ENCODE assay signal across 8 mouse cellular contexts in the genomic region with DNA sequence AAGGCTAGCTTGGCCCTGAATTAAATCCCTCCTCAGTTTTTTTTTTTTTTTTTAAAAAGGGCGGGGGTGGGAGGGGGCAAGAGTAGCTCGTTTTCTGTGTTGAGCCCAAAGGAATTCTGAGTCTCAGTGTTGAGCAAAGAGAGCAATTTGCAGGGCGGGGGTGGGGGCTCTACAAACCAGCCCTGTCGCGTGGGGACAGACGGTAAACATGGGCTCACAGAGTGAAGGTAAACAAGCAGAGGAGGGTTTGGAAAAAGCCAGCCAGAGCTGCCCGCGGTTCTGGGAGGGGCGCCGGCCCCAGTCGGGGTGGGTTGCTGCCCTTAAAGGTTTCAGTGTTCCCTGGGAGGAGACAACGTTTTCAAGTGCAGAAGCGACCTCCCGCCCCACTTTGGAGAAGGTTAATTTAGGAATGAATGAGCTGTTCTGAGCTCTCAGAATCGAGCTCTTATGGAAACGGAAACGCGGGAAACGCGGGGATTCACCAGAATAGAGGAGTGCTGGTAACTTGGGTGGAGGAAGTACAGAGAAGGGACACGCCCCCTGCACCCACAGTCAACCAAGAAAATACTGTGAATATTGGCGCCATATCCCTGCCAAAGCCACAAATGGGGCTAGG. TPM values are rescaled to one million over a fixed set of nuclear protein-coding genes. Genes with fewer than 3 reads are reported as not detected.
DNase-seq lines count a peak whose midpoint lies in the region; ATAC-seq and TF ChIP-seq lines count a peak whose summit lies in the region.

No protein-coding gene starts in this region.

- H3K4me1 ChIP-seq in forebrain, embryonic 16.5 days (replicated peaks; ENCODE audit: control insufficient read depth, insufficient read depth, low read length), result peaks cover 11% of the 10 kb centered on the region
- peaks cover 26% of the 10 kb centered on the region for H3K4me1 ChIP-seq in liver, embryonic 11.5 days (replicated peaks; ENCODE audit: control insufficient read depth, insufficient read depth, low read length)

- 0 out of 2 replicates have a peak, but pooled peaks have one; percentile 23 for ATAC-seq in forebrain, embryonic 16.5 days
- peak; percentile 62 for ATAC-seq in liver, embryonic 11.5 days (replicated peaks; ENCODE audit: low FRiP score)

- no peak overlapping the region for H3K27ac ChIP-seq in forebrain, embryonic 16.5 days (ENCODE audit: low read length)
- H3K27ac ChIP-seq in liver, embryonic 11.5 days (ENCODE audit: low read depth, low read length), result peak overlapping the region; percentile 74

- H3K4me3 ChIP-seq in forebrain, embryonic 16.5 days (replicated peaks; ENCODE audit: low read length), result peak overlapping the region; percentile 37
- H3K4me3 ChIP-seq in liver, embryonic 11.5 days (ENCODE audit: low read depth, low read length), result peak overlapping the region; percentile 48
- peak overlapping the region; percentile 14 for H3K4me3 ChIP-seq in myocyte

- TF ChIP-seq POLR2A in myocyte (IDR thresholded peaks at IDR 0.05; ENCODE audit: insufficient read length, low read depth), result no peak

- H3ac ChIP-seq in myocyte (ENCODE audit: control insufficient read depth, insufficient read length), result no peak overlapping the region

- no peaks in the 10 kb centered on the region for H3K27me3 ChIP-seq in forebrain, embryonic 16.5 days (replicated peaks; ENCODE audit: control insufficient read depth, insufficient read depth, low read length)
- no peaks in the 10 kb centered on the region for H3K27me3 ChIP-seq in liver, embryonic 11.5 days (replicated peaks; ENCODE audit: control insufficient read depth, insufficient read depth, low read length)
- no peaks in the 10 kb centered on the region for H3K27me3 ChIP-seq in myocyte (ENCODE audit: control insufficient read depth, insufficient read depth, insufficient read length)

- under 1% methylated on average over 22 of the region's 22 CpGs for WGBS in forebrain, embryonic 16.5 days
- 1% methylated on average over 22 of the region's 22 CpGs for WGBS in liver, embryonic 11.5 days

- H3K9me3 ChIP-seq in forebrain, embryonic 16.5 days (ENCODE audit: control insufficient read depth, low read length), result no peaks in the 10 kb centered on the region
- no peaks in the 10 kb centered on the region for H3K9me3 ChIP-seq in liver, embryonic 11.5 days (ENCODE audit: control insufficient read depth, low read length)

- intact Hi-C loops in heart, postnatal 14 days (cut with DNase I), result no loop called here
- intact Hi-C loops in left cerebral cortex, postnatal 36 days (cut with DNase I), result no loop called here
- intact Hi-C loops in left cerebral cortex, postnatal 10 days (cut with DNase I), result no loop called here

- peak overlapping the region; percentile 45; the same call in 1 of the 2 replicates for H3K9ac ChIP-seq in forebrain, embryonic 16.5 days (replicated peaks; ENCODE audit: low read depth, low read length)
- H3K9ac ChIP-seq in liver, embryonic 11.5 days (ENCODE audit: low read depth, low read length), result peak overlapping the region; percentile 45

- H3K4me2 ChIP-seq in forebrain, embryonic 16.5 days (ENCODE audit: low read length), result peak overlapping the region; percentile 65
- H3K4me2 ChIP-seq in liver, embryonic 11.5 days, result peak overlapping the region; percentile 75
- H3K4me2 ChIP-seq in myocyte (ENCODE audit: low read depth), result peak overlapping the region; percentile 83

- peak; percentile 42 to 52 for DNase-seq in heart, adult 18-20 months
- no peak for DNase-seq in heart, postnatal 14 days
- peak; percentile 48 for DNase-seq in T-cell, adult 2 months (ENCODE audit: low spot score)
- DNase-seq in liver, embryonic 11.5 days (ENCODE audit: low spot score), result peak; percentile 72
- no peak for DNase-seq in left cerebral cortex, postnatal 36 days (ENCODE audit: low spot score in 2 of 2)
- DNase-seq in left cerebral cortex, postnatal 10 days (ENCODE audit: extremely low spot score in 1 of 2, low spot score in 2 of 2), result no peak

- no peaks in the 10 kb centered on the region for H3K79me2 ChIP-seq in myocyte (ENCODE audit: control insufficient read depth, insufficient read depth)

- H3K36me3 ChIP-seq in forebrain, embryonic 16.5 days (ENCODE audit: control insufficient read depth, insufficient read depth), result no peaks in the 10 kb centered on the region
- H3K36me3 ChIP-seq in liver, embryonic 11.5 days (ENCODE audit: control insufficient read depth, insufficient read depth, low read length), result no peaks in the 10 kb centered on the region
- H3K36me3 ChIP-seq in myocyte (ENCODE audit: control insufficient read depth, insufficient read depth), result no peaks in the 10 kb centered on the region

TF ChIP-seq in myocyte, 11 proteins besides CTCF, POLR2A, EP300 and RAD21:
- TF ChIP-seq REST (IDR thresholded peaks at IDR 0.05; ENCODE audit: insufficient read depth, insufficient read length) (no peak), TCF3 (IDR thresholded peaks at IDR 0.05; ENCODE audit: insufficient read length, low read depth) (no peak)

RNA-seq across cellular contexts. Expression of gene Tgm2, which starts 7.6 kb away (rescaled TPM):
- total RNA-seq in heart, adult 18-20 months (2021), result 100 to 1,000 TPM; 247 to 266 TPM
- 100 to 1,000 TPM; 181 to 209 TPM for total RNA-seq in heart, postnatal 14 days (2021)
- polyA plus RNA-seq in forebrain, embryonic 16.5 days (2015; fragmentation: Nextera tagmentation; extraction: Ambion mirVana), result 5.0 and 7.5 TPM in 2 replicates
- 49.5 and 49.7 TPM in 2 replicates for polyA plus RNA-seq in liver, embryonic 11.5 days (2014; fragmentation: Nextera tagmentation; extraction: Ambion mirVana)
- 61.0 TPM for polyA plus RNA-seq in myocyte (2012; fragmentation: generic; extraction: Trizol)
- 10 to 100 TPM; 11.2 to 11.5 TPM for total RNA-seq in left cerebral cortex, postnatal 36 days (2021)
- 1 to 10 TPM; 6.9 TPM for total RNA-seq in left cerebral cortex, postnatal 10 days (2021)

Comparison
In these comparisons a context has a peak if more than half of its experiments do, and no peak if none do; other contexts are left out.
1. DNase-seq: peak in heart, adult 18-20 months (2 of 2), T-cell, adult 2 months (single experiment) and liver, embryonic 11.5 days (single experiment); none in heart, postnatal 14 days (0 of 2), left cerebral cortex, postnatal 36 days (0 of 2) and left cerebral cortex, postnatal 10 days (0 of 2).
2. RNA of gene Tgm2, which starts 7.6 kb away (total RNA-seq): 247 to 266 TPM in heart, adult 18-20 months and 181 to 209 TPM in heart, postnatal 14 days; 11.2 to 11.5 TPM in left cerebral cortex, postnatal 36 days and 6.9 TPM in left cerebral cortex, postnatal 10 days; every median in the first group is over 10 times any median in the second.
3. Peak in every context shown above with its lines, with median percentiles within 50 percentile points of each other: H3K4me2 ChIP-seq and H3K4me3 ChIP-seq.